Mouse (Mus musculus): Measurements from ENCODE around the gene Cbx7. TPM values are rescaled to one million over a fixed set of nuclear protein-coding genes. Genes with fewer than 3 reads are reported as not detected.

Cbx7 gene
- polyA plus RNA-seq, 1 experiment from 2014 or later = 3.2 TPM

Small RNAs within 50 kb of the gene (microRNA-seq; reads per million reads assigned to microRNA genes)
- 0.54 reads per million for gene Mir7213

Other genes with a start within 250 kb of the Cbx7 start
- 6.0 and 6.2 TPM in 2 replicates for gene Sun2, start 228.6 kb downstream of the Cbx7 start, polyA plus RNA-seq (2016; fragmentation: Nextera tagmentation; extraction: Ambion mirVana)
- 69.9 and 70.3 TPM in 2 replicates for gene Dnal4, start 193.3 kb downstream of the Cbx7 start, polyA plus RNA-seq (2016; fragmentation: Nextera tagmentation; extraction: Ambion mirVana)
- gene Nptxr, start 166.4 kb downstream of the Cbx7 start, polyA plus RNA-seq (2016; fragmentation: Nextera tagmentation; extraction: Ambion mirVana) = 4.1 and 4.6 TPM in 2 replicates
- 0.60 TPM in 1 of 2 replicates, not detected in the other for gene Npcd, start 136.9 kb downstream of the Cbx7 start, polyA plus RNA-seq (2016; fragmentation: Nextera tagmentation; extraction: Ambion mirVana)
- gene Cbx6, start 136.4 kb downstream of the Cbx7 start, polyA plus RNA-seq (2016; fragmentation: Nextera tagmentation; extraction: Ambion mirVana) = 31.5 and 32.6 TPM in 2 replicates
- 8.4 and 10.0 TPM in 2 replicates for gene Apobec3, start 79.5 kb downstream of the Cbx7 start, polyA plus RNA-seq (2016; fragmentation: Nextera tagmentation; extraction: Ambion mirVana)
- gene Pdgfb, start 43.9 kb upstream of the Cbx7 start, polyA plus RNA-seq (2016; fragmentation: Nextera tagmentation; extraction: Ambion mirVana) = 3.2 and 3.4 TPM in 2 replicates
- 6.4 and 8.1 TPM in 2 replicates for gene Syngr1, start 120.2 kb upstream of the Cbx7 start, polyA plus RNA-seq (2016; fragmentation: Nextera tagmentation; extraction: Ambion mirVana)
- 944 and 1,004 TPM in 2 replicates for gene Rpl3, start 120.7 kb upstream of the Cbx7 start, polyA plus RNA-seq (2016; fragmentation: Nextera tagmentation; extraction: Ambion mirVana)
- 47.5 and 48.5 TPM in 2 replicates for gene Tab1, start 162.0 kb upstream of the Cbx7 start, polyA plus RNA-seq (2016; fragmentation: Nextera tagmentation; extraction: Ambion mirVana)
- 10.5 and 11.7 TPM in 2 replicates for gene Mgat3, start 202.6 kb upstream of the Cbx7 start, polyA plus RNA-seq (2016; fragmentation: Nextera tagmentation; extraction: Ambion mirVana)